9 mouse cellular contexts compared by ENCODE assay signal in the genomic region with DNA sequence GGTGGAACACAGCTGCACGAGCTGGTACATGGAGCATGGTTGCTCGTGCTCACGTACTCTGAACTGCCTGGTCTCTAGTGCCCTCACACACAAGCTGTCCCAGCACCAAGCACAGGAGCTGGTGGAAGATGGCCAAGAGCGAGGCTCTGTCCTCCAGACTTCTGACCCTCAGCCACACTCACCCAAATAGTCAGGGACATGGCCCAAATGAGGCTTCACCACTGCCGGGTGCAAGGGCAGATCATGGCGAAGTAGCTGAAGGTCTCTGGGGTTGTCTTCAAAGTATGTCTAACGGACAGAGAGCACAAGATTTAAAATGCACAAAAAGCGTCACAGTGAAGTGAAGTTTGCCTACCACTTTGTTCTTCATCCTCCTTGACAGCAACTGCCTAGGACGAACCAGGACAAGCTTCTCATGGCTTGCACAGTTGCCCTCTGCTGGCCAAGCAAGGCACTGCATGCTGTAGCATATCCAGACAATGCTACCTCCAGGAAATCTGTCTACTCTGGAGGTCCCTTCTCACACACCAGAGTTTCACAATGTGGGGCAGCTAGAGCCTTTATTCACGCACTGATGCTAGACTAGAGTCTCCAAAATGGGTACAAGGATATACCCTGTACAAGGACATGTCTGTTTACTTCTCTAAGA. TPM values are rescaled to one million over a fixed set of nuclear protein-coding genes. Genes with fewer than 3 reads are reported as not detected.
DNase-seq lines count a peak whose midpoint lies in the region; ATAC-seq and TF ChIP-seq lines count a peak whose summit lies in the region.
"Had no signal": no experiment of that assay in that cellular context is flagged by ENCODE, and none has a peak within 500 bp of the region (broad histone marks: within the 10 kb centered on the region; RNA-seq: fewer than 3 reads in every experiment).

No protein-coding gene starts in this region.

- ATAC-seq in forebrain, embryonic 11.5 days (replicated peaks; ENCODE audit: low FRiP score): peak; percentile 62; the same call in 1 of the 2 replicates
- ATAC-seq in hindbrain, postnatal 0 days: peak; percentile 61; the same call in 1 of the 2 replicates
- ATAC-seq in liver, embryonic 11.5 days (replicated peaks; ENCODE audit: low FRiP score): peak; percentile 35; the same call in 1 of the 2 replicates

- peak; percentile 99 for TF ChIP-seq CTCF in hindbrain, postnatal 0 days (IDR thresholded peaks at IDR 0.05; ENCODE audit: low read depth)

- H3K9me3 ChIP-seq in forebrain, embryonic 11.5 days (ENCODE audit: control insufficient read depth, low read length): no peaks in the 10 kb centered on the region
- no peaks in the 10 kb centered on the region for H3K9me3 ChIP-seq in hindbrain, postnatal 0 days (ENCODE audit: low read length)
- no peaks in the 10 kb centered on the region for H3K9me3 ChIP-seq in liver, embryonic 11.5 days (ENCODE audit: control insufficient read depth, low read length)

- no peak overlapping the region for H3K4me2 ChIP-seq in forebrain, embryonic 11.5 days (ENCODE audit: low read depth, low read length, severe bottlenecking)
- no peak overlapping the region for H3K4me2 ChIP-seq in hindbrain, postnatal 0 days (ENCODE audit: low read depth, low read length)
- no peak overlapping the region for H3K4me2 ChIP-seq in liver, embryonic 11.5 days

- H3K9ac ChIP-seq in forebrain, embryonic 11.5 days (ENCODE audit: low read length): no peak overlapping the region
- no peak overlapping the region for H3K9ac ChIP-seq in hindbrain, postnatal 0 days (replicated peaks; ENCODE audit: low read length)
- H3K9ac ChIP-seq in liver, embryonic 11.5 days (ENCODE audit: low read depth, low read length): no peak overlapping the region

- H3K4me3 ChIP-seq in forebrain, embryonic 11.5 days (ENCODE audit: low read depth, low read length): no peak overlapping the region
- H3K4me3 ChIP-seq in hindbrain, postnatal 0 days (ENCODE audit: low read length): no peak overlapping the region
- H3K4me3 ChIP-seq in liver, embryonic 11.5 days (ENCODE audit: low read depth, low read length): no peak overlapping the region
- H3K4me3 ChIP-seq: erythroblast, embryonic 14.5 days had no signal

- peaks cover 33% of the 10 kb centered on the region for H3K36me3 ChIP-seq in forebrain, embryonic 11.5 days (ENCODE audit: control insufficient read depth, insufficient read depth, low read length)
- peaks cover 81% of the 10 kb centered on the region for H3K36me3 ChIP-seq in hindbrain, postnatal 0 days (ENCODE audit: insufficient read depth, low read length)
- peaks cover 84% of the 10 kb centered on the region for H3K36me3 ChIP-seq in liver, embryonic 11.5 days (ENCODE audit: control insufficient read depth, insufficient read depth, low read length)
- H3K36me3 ChIP-seq in splenic B cell, adult 2 months (ENCODE audit: control insufficient read depth, insufficient read depth, low read length, poor library complexity, severe bottlenecking): peaks cover 12% of the 10 kb centered on the region

- 80% methylated on average over 10 of the region's 10 CpGs for WGBS in forebrain, embryonic 11.5 days
- WGBS in hindbrain, postnatal 0 days: 74% methylated on average over 10 of the region's 10 CpGs
- 81% methylated on average over 10 of the region's 10 CpGs for WGBS in liver, embryonic 11.5 days

- DNase-seq in ovary, postnatal 10 days (ENCODE audit: low spot score): peak; percentile 52
- DNase-seq in ovary, adult 18-20 months (ENCODE audit: low spot score): no peak
- DNase-seq in c-Kit-positive CD71-positive TER-119-negative erythroid progenitor cells, embryonic 14.5 days (ENCODE audit: low read depth): peak; percentile 63
- DNase-seq in forebrain, embryonic 11.5 days (ENCODE audit: low spot score): peak; percentile 90
- DNase-seq in hindbrain, postnatal 0 days (ENCODE audit: low spot score): peak; percentile 89
- peak; percentile 55 for DNase-seq in liver, embryonic 11.5 days (ENCODE audit: low spot score)
- peak; percentile 84 for DNase-seq in naive thymus-derived CD4-positive, alpha-beta T cell, adult 2 months (ENCODE audit: low read depth)
- DNase-seq in splenic B cell, adult 2 months (ENCODE audit: low read depth, low spot score): peak; percentile 83

- H3K27ac ChIP-seq in forebrain, embryonic 11.5 days (ENCODE audit: low read depth, low read length): no peak overlapping the region
- H3K27ac ChIP-seq in hindbrain, postnatal 0 days: no peak overlapping the region
- H3K27ac ChIP-seq in liver, embryonic 11.5 days (ENCODE audit: low read depth, low read length): no peak overlapping the region

- H3K27me3 ChIP-seq in forebrain, embryonic 11.5 days (ENCODE audit: control insufficient read depth, insufficient read depth, low read length): no peaks in the 10 kb centered on the region
- H3K27me3 ChIP-seq in hindbrain, postnatal 0 days (ENCODE audit: insufficient read depth, low read length): no peaks in the 10 kb centered on the region
- H3K27me3 ChIP-seq in liver, embryonic 11.5 days (replicated peaks; ENCODE audit: control insufficient read depth, insufficient read depth, low read length): no peaks in the 10 kb centered on the region
- no peaks in the 10 kb centered on the region for H3K27me3 ChIP-seq in splenic B cell, adult 2 months (ENCODE audit: control insufficient read depth, insufficient read depth, low read length, poor library complexity, severe bottlenecking)

- H3K4me1 ChIP-seq in forebrain, embryonic 11.5 days (replicated peaks; ENCODE audit: control insufficient read depth, insufficient read depth, low read length): peaks cover 3% of the 10 kb centered on the region; the same call in 1 of the 2 replicates
- peaks cover 3% of the 10 kb centered on the region; the same call in 1 of the 2 replicates for H3K4me1 ChIP-seq in hindbrain, postnatal 0 days (ENCODE audit: insufficient read depth, low read length)
- H3K4me1 ChIP-seq in liver, embryonic 11.5 days (replicated peaks; ENCODE audit: control insufficient read depth, insufficient read depth, low read length): peaks cover 4% of the 10 kb centered on the region

RNA-seq across cellular contexts. Expression of gene Ddx56, which starts 6.0 kb away (rescaled TPM):
- 104 and 110 TPM in 2 replicates for polyA plus RNA-seq in forebrain, embryonic 11.5 days (2014; fragmentation: Nextera tagmentation; extraction: Ambion mirVana)
- total RNA-seq in hindbrain, postnatal 0 days (2014; rRNA removed): 76.7 and 79.4 TPM in 2 replicates
- polyA plus RNA-seq in hindbrain, postnatal 0 days (2015; fragmentation: Nextera tagmentation; extraction: Ambion mirVana): 65.6 and 69.0 TPM in 2 replicates
- polyA plus RNA-seq in liver, embryonic 11.5 days (2014; fragmentation: Nextera tagmentation; extraction: Ambion mirVana): 141 and 151 TPM in 2 replicates

RNA-seq across cellular contexts. Expression of gene Tmed4, which starts 13.1 kb away (rescaled TPM):
- 135 and 144 TPM in 2 replicates for polyA plus RNA-seq in forebrain, embryonic 11.5 days (2014; fragmentation: Nextera tagmentation; extraction: Ambion mirVana)
- 82.0 and 95.4 TPM in 2 replicates for total RNA-seq in hindbrain, postnatal 0 days (2014; rRNA removed)
- polyA plus RNA-seq in hindbrain, postnatal 0 days (2015; fragmentation: Nextera tagmentation; extraction: Ambion mirVana): 103 and 114 TPM in 2 replicates
- polyA plus RNA-seq in liver, embryonic 11.5 days (2014; fragmentation: Nextera tagmentation; extraction: Ambion mirVana): 76.2 and 78.8 TPM in 2 replicates

RNA-seq across cellular contexts. Expression of gene Ogdh, which starts 29.9 kb away (rescaled TPM):
- 105 and 109 TPM in 2 replicates for polyA plus RNA-seq in forebrain, embryonic 11.5 days (2014; fragmentation: Nextera tagmentation; extraction: Ambion mirVana)
- 139 TPM in 2 replicates for total RNA-seq in hindbrain, postnatal 0 days (2014; rRNA removed)
- polyA plus RNA-seq in hindbrain, postnatal 0 days (2015; fragmentation: Nextera tagmentation; extraction: Ambion mirVana): 139 and 151 TPM in 2 replicates
- 124 and 131 TPM in 2 replicates for polyA plus RNA-seq in liver, embryonic 11.5 days (2014; fragmentation: Nextera tagmentation; extraction: Ambion mirVana)

RNA-seq across cellular contexts. Expression of gene Npc1l1, which starts 31.6 kb away (rescaled TPM):
- polyA plus RNA-seq in forebrain, embryonic 11.5 days (2014; fragmentation: Nextera tagmentation; extraction: Ambion mirVana): not detected in 2 replicates
- 0.05 and 0.07 TPM in 2 replicates for total RNA-seq in hindbrain, postnatal 0 days (2014; rRNA removed)
- 0.04 and 0.08 TPM in 2 replicates for polyA plus RNA-seq in hindbrain, postnatal 0 days (2015; fragmentation: Nextera tagmentation; extraction: Ambion mirVana)
- polyA plus RNA-seq in liver, embryonic 11.5 days (2014; fragmentation: Nextera tagmentation; extraction: Ambion mirVana): 0.06 and 0.23 TPM in 2 replicates
- polyA plus RNA-seq: erythroblast, embryonic 14.5 days had no signal
